Mouse (Mus musculus) adrenal gland, adult 18-20 months (tissue): Measurements from ENCODE around the gene Hdac7. TPM values are rescaled to one million over a fixed set of nuclear protein-coding genes. Genes with fewer than 3 reads are reported as not detected.
"Not testable (repeated sequence)": the region's sequence is repeated elsewhere in the genome, so short reads cannot be mapped to it uniquely, and the experiment has no call there.

ENCODE experiments used
- DNase-seq, 2 experiments: peaks; one replicate each; pipeline ENCODE4 v3.0.0; 2021 to 2022; ENCODE audit warnings: low spot score in 2 of 2
- long read RNA-seq, 2 experiments: library from polyadenylated mRNA; stranded (forward); transcript quantifications; one replicate each; pipeline ENCODE4 v2.0.0; 2021
- total RNA-seq, 2 experiments: library from RNA; stranded (reverse); gene quantifications; 1 replicate in 1 of 2; 2 replicates in 1 of 2; pipeline ENCODE4 v1.2.3; 2021

Gene Hdac7
- total RNA-seq, result 10 to 100 TPM; 29.7 to 55.2 TPM
- long read RNA-seq, experiment 1, full-length matches to known transcripts, result 6 of 31 reads
- long read RNA-seq, experiment 1, partial matches to known transcripts, result 15 of 31 reads
- long read RNA-seq, experiment 1, other reads (novel, unspliced or antisense), result 10 of 31 reads
- long read RNA-seq, experiment 2, partial matches to known transcripts, result 37 of 82 reads
- long read RNA-seq, experiment 2, other reads (novel, unspliced or antisense), result 42 of 82 reads

DNA sequence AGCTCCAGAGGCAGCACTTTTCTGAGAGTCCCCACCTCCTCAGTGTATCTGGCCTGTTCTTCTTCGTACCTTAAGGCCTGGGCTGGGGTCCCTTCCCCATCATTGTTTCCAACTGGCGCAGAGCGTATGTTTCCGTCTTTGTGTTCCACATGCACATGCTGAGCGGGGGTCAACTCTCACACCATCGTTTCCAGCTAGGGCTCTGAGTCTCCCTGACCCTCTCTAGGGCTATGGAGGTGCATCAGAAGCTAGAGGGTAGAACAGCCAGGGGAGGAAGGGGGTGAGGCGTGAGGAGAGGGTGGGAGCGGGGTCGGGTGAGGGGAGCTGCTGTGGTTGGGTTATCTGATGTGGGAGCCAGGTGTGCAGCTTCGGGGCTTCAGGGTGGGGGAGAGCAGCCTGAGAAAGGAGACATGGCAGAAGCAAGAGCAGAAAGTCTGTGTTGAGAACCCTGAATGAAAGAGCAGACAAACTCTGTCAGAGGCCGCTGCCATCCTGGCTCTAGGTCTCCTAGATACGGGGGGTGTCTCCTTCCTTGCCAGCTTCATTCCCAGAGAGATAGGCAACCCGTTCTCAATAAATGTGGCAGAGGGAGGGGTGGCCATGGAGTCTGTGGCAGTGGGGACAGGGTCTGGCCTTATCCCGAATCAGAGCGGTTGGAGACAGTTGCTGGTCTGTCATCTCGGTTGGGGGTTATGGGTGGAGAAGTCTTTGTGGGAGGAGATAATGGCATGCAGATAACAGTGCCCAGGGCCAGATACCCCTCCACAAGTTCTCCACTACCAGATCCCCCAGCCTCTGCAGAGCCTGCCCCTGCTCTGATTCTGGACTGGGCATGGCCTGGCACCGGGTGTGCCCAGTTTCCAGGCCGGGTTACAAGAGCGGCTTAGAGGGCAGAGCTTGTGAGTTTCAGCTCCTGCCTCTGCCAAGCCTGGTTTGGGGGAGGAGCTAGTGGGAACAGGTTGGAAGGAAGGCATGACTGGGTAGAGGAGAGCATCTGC is at the start of gene Hdac7:
Gene Hdac7 (minus strand): TSS at position 466 of the 998 bp plus-strand sequence.
- DNase-seq, result no peak

DNA sequence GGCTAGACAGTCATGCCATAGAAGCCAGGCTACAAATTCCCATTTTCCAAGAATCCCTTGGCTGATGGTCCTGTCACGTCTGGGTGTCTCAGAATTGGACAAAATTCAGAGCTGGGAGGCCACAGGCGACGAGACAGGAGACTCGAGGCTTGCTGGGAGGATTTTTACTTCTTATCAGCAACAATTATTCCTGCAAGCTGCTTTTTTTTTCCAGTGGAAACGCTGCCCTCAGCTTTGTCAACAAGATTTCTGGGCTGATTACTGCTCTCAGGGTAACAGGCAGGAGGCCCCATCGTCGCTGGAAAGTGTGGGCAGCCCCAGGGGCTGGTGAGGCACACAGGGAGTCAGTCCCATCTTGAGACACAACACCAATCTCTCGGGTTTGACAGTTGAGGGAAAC is 48.2 kb upstream of the Hdac7 start:
- no peak for DNase-seq

DNA sequence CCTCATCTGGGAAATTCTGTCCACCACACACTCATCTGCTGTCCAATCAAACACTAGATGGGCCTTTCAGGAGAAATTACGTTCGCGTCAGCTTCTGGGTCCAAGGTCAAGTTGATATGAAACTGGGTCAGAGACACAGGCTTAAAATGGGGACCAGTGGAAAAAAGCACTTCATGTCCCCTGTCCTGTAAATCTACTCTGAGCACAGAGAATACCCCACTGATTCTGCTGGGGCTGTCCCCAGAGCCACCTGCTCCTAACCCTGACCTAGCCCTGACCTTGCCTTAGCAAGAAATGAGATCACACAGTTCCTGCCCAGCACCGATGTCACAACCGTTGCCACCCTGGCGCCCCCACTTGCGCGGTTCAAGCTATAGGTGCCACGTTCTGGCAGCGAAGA is 46.1 kb upstream of the Hdac7 start:
- no peak for DNase-seq

DNA sequence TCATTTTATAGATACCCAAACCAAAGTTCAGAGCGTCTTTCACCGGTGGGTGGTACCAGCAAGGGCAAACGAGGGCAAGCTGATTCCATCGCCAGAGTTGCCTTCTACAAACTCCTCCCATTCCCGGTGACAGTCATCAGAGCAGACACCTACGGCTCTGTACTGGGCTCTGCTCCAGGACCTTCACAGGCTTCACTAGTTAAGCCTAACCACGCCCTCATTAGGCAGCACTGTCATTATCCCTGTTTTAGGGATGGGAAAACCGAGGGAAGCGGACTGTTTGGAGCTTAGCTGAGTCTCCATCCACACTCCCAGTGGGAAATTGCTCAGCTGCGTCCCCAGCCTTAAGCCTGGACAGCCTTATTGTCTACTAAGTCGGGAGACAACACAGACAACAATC is 45.7 kb upstream of the Hdac7 start:
- no peak for DNase-seq

DNA sequence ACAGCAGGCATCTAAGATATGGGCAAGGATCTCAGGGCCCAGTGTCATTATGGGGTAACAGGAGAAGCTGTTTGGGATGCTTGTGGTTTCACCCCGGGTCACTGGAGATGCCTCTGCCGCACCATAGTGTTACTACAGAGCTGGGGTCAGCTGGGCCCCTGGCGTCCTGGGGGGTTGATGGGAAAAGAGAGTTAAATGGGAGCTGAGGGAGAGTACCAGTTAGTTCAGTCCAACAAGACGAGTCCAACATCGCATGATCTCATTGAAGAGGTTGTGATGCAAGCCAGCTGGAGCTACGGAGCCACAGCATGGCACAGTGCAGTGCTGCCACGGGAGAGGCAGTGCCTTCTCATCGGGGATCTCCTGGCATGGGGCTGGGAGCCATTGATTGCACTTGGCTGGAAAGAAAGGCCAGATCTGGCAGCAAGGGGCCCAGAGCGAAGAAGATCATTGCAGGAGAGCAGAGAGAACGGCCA is 43.3 kb upstream of the Hdac7 start:
- DNase-seq, result no peak

DNA sequence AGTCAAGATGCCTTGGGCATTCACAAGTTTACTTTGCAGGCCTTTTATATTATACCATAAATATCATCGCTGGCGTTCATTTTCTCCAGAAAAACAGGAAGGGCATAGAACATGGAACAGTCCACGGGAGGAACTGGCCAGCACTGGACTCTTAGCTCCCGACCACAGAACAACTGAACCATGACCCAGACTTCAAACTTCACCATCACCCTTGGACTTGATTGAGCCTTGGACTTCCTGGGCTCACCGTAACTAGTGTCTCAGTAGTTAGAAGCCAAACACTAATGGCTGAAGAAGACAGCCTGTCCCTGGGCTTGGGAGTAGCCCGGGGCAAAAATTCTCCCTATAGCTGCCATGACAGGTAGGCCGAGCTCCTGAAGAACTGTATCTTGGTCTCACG is 37.1 kb upstream of the Hdac7 start:
- DNase-seq, result no peak

DNA sequence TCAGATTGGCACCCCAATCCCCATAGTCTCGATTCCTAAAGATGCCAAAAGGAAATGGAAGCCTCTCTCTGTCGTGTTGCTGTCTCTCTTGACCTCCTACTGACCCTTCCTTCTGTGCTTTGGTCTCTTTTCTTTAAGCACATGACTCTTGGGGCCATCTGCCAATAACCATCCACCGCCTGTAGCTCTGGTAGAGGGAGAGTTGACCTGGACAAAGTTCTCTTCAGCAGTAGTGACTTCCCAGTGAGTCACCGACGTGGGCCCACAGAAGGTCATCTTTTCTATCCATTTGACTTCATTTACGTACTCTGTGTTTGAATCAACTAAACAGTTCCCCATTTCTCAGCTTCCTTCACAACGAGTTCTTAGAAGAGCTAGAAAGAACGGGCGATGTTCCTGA is 36.1 kb upstream of the Hdac7 start:
- DNase-seq, result no peak

DNA sequence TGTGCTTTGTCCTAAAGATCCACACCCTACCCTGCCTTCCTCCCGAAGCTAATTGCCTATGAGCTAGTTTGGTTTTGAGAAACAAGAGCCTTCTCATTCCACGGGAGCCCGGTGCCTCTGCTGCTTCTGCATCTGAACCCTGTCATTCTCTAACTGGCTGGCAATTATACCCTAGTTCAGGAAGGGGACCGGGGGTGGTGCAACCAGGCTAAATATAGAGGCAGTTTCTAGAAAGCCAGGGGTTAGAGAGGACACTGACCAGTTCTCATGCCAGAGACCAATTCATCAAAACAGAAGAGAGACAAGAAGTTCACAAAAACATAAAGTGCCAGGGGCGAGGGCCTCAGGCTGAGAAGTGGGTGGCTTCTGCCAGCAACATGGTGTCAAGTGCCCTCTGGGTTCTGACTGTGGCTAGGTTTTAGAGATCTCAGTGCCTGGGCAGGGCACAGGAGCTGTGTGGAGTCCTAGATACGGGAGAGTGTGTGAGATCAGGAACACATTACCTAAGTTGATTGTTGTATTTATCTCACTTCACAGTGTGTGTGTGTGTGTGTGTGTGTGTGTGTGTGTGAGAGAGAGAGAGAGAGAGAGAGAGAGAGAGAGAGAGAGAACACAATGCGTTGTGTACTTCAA is 34.5 kb upstream of the Hdac7 start:
- DNase-seq, result no peak

DNA sequence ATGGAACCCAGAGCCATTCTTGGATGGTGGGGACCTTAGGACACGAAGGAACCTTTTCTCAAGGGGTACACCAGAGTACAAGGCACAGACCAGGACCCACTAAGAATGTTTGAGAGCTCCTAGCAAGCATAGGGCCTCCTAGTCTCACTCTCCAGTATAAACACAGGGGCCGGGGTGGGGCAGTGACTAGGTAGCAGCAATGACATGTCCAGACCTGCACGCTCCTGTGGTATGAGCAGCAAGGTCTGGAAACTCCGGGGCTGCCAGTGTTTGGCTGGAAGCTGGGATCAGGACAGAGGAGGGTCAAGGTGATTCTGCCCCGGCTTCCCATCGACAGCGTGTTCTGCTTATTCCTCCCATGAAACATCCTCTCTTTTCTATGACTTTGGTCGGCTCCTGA is 31.5 kb upstream of the Hdac7 start:
- no peak for DNase-seq

DNA sequence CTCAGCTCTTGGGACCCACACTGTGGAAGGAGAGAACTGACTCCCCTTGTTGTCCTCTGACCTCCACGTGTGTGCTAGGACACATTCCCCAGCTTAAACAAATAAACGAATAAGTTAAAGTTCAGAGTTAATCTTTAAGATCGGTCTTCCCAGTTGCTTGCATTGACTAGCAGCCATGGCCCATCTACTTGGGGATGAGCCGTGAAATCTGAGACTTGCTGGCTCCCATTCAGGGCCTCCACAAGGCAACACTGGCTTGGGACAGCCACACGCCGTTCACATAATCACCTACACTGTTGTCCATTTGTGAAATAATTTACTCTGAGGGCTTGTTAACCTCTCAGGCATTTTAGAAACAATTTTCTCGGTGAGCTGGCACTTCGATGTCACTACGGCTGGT is 29.4 kb upstream of the Hdac7 start:
- no peak for DNase-seq

DNA sequence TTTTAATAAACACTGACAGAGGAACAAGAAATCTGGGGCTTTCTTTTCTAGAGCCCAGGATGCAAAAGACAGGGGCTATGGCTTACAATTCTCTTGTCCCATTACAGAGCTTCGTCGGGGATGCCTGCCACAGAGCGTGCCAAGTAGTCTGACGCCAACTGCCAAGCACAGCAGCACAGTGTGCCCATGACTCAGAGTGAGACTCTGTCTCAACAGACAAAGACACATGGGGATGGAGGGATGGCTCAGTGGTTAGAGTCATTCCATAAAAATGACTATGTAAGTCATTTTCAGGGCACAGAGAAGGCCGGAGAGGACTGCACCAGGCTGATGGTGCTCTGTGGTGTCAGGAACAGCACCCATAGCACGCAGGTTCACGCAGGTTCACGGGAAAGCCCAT is 27.9 kb upstream of the Hdac7 start:
- no peak for DNase-seq

DNA sequence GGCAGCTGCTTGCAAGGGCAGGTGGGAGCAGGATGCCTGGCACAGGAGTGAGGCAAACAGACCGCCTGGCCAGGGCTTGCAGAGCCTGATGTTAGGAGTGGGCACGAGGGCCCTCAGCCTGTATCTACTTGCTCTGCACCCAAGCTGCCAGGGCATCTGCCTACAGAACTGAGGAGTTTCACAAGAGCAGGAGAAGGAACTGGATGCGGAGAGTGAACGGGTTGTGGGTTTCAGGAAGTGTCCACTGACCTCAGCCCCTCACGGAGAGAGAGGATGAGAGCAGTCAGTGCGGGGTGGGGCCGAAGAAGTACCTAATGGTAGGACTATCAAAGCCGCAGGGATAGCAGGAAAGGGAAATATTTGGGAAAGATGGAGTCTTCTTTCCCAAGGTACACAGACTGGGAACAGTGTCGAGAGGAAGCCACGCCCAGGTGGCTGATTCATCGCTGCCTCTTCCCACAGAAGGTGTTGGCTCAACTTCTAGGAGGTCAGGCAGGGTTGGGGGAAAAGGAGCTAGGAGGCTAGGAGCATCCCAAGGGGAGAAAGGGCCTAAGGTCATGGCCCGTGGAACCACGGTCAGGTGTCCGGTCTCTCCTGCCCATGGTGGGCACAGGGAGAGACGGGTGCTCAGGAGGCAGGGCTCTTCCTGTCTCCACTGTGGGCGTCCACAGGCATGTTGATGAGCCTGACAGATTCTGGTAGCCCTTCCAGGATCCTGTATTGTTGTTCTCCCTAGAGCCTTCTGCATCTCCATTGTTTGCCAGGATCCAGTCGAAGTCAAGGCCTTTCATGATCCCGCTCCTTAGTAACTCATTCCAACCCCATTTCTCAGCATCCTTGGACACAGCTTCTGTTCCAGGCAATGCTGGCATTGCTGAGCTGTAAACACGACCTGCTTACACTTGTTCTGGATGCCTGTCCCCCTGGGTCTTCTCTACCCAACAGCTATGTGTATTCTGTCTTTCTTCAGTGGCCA is 27.0 kb upstream of the Hdac7 start:
- no peak for DNase-seq

DNA sequence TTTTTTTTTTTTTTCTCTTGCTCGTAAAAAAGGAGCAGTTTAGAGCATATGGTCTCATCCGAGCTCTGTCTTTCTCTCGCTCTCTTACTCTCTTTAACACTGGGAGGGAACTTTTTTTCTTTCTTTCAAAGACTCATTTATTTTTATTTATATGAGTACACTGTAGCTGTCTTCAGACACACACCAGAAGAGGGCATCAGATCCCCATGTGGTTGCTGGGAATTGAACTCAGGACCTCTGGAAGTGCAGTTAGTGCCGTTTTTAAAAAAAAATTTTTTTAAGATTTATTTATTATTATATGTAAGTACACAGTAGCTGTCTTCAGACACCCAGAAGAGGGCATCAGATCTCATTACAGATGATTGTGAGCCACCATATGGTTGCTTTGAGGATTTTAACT is 25.8 kb upstream of the Hdac7 start:
- DNase-seq, result not testable (repeated sequence)

DNA sequence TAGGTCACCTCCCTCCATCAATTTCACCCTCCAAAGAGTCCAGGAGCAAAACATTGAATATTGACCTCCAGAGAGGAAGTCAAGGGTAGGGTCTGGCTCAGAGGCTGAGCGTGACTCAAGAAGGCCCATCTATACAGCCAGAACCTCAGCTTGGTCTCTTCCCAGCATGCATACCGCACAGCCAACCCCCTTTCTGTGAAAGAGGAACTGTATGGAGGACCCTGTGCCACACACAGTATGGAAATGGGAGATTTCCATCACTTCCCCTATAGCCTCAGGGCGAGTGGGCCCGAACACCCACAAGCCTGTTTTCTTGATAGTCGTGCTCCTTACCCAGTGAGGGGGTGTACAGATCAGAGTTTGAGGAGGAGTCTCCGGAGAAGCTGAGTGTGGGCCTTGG is 24.7 kb upstream of the Hdac7 start:
- no peak for DNase-seq

DNA sequence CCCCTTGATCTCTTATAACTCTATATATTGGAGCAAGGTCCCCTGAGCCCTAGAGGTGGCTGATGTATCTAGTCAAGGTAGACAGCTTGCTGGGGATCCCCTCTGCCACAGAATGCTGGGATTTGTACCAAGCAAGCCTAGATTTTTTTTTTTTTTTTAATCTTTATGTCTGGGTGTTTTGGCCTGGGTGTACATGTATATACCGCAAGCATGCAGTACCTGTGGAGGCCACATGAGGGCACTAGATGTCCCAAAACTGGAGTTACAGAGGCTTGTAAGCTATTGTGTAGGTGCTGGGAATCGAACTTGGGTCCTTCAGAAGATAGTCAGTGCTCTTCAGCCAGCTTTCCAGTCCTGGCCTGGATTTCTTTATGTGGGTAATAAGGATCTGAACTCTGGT is 21.7 kb upstream of the Hdac7 start:
- no peak for DNase-seq

DNA sequence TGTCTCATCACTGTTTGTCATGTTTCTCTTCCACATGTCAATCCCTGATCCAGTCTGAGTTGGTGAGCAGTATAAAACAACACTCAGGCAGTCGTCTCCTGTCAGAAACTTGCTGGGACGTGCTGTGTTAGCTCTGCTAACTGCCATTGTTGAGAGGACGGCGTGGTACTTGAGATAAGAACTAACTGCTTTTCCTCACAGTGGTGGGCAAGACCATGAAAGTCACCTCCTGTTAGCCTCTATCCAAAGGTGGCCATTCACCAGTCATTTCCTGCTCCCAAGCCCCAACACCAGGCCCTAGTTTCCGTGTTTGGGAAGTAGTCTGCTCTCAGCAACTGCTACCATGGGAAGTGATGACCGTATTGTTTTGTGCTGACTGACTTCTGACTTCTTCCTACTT is 20.9 kb upstream of the Hdac7 start:
- DNase-seq, result no peak

DNA sequence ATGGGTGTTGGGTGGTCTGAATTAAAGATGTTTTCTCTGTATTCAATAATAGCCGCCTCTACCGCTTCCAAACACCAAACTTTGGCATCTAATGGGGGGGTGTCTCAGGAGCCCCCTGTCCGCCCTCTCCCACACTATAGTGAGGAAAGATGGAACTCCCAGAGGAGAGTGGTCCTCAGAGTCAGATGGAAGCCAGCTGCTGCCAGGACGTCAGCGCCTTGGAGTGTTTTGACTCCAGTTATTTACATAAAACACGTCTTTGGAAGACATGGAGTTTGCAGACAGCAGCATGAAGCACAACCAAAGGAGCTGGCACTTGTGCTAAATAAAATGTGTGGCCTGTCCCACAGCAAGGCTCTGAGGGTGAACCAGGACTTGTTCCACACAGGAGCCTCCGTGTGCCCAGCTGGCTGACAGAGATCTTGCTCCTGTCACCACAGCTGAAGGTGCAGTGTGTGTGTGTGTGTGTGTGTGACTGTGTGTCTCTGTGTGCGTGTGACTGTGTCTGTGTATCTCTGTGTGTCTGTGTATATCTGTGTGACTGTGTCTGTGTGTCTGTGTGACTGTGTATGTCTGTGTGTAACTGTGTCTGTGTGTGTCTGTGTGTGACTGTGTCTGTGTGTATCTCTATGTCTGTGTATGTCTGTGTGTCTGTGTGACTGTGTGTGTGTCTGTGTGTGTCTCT is 20.2 kb upstream of the Hdac7 start:
- no peak for DNase-seq

DNA sequence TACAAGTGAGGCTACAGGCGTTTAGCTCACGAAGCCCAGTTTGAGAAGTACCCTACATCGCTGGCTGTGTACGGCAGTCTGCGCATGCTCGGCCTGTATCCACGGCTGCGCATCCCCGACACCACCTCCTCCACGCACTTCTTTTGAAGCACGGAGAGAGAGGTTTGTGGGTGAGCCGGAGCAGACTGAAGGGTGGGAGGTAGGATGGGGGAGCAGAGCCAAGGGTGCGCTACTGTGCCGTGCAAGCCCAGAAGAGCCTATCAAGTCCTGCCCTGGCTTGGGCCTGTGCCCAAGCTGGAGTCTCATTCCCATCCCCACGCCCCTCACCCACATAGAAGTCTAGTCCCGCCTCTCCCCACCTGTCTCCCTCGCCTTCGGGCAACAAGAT is 19.2 kb upstream of the Hdac7 start:
- DNase-seq, result no peak

DNA sequence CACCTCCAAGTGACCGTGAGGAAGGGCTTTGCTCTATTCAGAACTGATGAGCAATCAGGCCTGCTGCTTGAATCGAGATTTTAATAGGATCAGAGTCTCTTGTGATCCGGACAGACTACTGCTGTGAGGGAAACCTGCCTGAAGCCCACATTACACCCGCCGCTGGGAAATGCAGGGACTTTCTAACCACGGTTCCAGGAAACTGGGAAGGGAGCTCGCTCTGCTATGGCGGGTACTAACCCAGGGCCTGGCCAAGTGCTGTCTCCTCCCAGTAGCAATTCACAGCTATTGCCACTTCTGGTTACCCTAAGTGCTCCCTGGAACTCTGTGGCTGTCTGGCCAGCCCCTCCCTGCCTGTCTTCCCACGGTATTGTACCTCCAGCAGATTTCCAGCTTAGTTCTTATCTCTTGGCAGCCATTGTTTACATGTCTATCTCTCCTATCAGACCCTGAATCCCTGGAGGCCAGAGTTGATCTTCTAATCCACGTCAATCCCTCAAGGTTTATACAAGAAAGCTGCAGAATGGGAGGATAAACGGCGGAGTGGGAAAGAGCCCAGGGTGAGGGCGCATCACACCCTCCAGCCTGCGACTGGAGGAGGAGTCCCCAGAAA is 18.7 kb upstream of the Hdac7 start:
- DNase-seq, result no peak

DNA sequence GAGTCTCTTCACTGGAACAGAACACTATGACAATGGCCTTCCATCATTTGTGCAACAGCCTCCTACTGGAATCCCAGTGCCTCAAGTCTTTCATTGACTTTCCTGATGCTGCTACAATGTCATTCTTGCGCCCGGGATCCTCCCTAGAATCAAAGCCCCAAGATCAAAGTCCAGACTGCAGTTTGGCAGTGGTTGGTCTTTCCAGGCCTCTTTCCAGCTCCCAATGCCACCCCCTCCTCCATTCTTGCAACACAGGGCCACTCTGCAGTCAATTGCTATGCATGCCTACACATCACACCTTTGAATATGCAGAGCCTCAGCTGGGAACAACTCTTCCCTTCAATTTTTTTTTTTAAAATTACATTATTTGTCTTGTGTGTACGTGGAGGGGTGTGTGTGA is 16.1 kb upstream of the Hdac7 start:
- DNase-seq, result no peak
